Mouse (Mus musculus) spleen, postnatal 14 days (tissue): ENCODE results near the gene Pabpc4l.
"Not testable (repeated sequence)": the region's sequence is repeated elsewhere in the genome, so short reads cannot be mapped to it uniquely, and the experiment has no call there.

Source experiments
- DNase-seq, 2 experiments: peaks; one replicate each; pipeline ENCODE4 v3.0.0; 2021 to 2022; ENCODE audit warnings: low spot score in 2 of 2

Gene Pabpc4l

DNA sequence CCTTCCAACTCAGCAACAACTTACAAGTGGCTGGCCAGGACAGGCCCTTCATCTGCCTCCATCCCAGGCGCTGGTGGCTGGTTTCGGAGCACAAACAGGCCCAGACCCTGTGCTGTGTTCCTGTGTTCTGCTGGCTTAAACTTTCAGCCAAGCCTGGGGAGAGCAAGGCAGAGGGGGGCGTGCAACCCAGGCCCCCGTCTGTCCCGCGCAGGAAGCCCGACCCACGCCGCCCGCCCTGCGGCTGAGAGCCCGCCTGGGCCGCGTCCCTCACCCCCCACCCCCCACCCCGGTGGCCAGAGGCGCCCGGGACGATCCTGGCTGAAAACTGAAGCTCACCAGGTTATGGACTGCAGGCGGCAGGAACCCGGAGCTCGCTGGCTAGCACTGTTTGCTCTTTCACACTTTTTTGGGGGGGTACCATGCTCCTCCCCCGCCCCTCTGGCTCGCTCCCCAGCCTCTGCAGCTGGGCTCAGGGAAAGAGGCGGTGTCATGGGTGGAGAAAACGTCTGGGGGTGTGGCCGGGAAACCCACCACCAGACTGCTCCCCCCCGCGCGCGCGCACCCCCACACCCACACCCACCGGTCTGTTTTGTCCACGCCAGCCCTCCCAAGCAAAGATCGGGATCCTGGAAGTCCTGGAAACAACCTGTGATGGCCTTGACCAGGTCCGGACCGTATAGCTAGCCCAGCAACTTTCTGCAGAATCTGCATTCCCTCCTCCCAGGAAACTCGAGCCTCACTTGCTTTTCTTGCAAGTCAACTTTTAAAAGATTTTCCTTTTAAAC is at the start of gene Pabpc4l:
TSS of gene Pabpc4l (minus strand) at position 739 of the 785 bp plus-strand sequence.
- no peak for DNase-seq

DNA sequence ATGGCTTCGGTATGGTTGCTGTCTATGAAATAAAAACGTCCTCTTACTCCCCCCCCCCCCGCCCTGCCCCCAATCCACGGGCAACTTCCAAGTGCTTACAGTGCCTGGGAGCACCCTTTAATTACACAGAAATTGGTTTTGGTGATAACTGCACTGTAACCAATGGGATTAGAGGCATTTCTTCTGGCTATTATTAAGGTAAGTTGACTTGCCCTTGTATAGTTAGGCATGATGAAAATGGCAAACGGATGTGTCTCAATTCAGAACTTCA is 42.9 kb upstream of the Pabpc4l start:
- no peak for DNase-seq

DNA sequence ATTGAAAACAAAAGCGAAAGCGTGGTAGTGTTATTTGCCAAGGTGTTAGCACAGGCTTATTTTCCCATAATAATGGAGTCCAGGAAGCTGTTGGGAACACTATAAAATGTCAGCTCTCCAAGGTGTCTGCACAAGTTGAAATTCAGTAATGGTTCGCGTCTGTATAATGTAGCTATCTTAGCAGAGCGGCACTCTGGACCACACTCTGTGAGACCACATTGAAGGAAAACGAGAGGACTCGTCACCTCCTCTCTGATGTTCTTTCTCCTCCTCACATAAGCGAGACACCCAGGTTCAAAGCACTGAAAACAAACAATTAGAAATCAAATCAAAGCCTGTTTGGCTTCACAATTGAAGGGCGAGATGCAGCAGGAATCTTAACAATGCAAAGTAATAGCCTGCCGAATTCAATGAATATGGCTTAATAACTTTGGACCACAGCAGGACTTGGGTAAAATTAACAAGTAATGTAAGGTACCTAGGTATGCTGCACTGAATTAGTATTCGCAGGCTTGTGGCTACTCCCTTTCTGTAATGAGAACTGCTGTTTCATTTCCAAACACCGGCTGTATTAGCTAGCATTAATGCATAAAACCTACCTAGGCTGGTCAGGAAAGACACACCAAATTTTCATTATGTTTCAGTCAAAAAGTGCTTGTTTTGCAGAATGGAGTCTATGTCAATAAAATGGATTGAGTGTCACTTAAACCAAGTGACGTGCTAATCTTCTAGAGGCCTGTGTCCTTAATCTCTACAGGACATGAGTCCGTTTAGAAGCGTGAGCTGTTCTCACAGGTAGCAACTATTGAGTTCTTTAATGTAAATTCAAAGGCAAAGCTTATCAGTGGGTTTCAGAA is 42.3 kb upstream of the Pabpc4l start:
- no peak for DNase-seq

DNA sequence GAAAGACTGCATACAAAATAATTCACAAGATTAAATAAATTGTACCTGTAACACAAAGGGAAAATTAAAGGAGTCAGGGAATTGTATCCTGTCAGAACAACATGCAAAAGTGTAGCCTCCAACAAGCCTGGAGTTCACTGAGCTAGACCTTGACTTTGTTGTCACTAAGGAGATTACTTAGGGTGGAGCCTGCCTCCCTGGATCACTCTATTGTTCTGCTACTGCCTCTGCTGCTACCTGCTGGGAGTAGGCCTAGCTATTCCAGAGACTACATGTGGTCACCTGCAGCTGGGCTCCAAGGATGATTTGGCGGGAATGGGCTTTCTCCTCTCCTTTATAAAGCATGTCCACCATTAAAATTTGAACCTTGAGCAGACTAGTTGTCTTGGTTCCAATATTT is 38.1 kb upstream of the Pabpc4l start:
- DNase-seq = not testable (repeated sequence)

DNA sequence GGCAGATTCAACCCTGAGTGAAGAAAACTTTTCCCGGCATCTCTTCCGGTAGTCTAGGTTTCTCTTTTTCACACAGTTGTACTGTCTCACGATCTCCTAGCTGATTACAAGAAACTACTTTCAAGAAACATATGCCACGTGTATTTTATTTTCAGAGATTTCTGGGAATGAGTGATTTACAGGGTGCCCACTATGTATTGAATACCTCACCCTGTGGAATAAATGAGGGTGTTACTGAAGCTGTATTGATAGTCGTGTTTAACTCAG is 180 bp upstream of the Pabpc4l start:
- DNase-seq = no peak

DNA sequence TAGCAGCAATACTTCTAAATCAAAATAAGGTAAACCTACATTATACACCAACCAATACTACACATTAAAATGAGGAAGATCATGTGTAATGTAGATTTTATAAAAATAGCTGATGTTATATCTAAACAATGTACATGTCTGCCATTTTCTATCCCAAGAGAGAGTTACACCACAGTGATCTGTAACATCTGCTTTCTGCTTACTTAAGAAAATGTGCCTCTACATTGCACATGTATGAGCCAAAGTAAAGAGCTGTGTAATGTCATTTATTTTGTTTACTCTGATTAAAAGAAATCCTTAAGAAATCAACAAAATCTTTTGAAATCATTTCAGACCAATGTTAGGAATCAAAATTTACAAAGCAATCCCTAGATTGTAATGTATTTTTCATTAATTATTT is 16.6 kb downstream of the Pabpc4l start:
- no peak for DNase-seq
